Mouse (Mus musculus): ENCODE data around the gene Msrb3. TPM values are rescaled to one million over a fixed set of nuclear protein-coding genes. Genes with fewer than 3 reads are reported as not detected.

Gene Msrb3
- polyA plus RNA-seq, 1 experiment from 2014 or later: 2.0 TPM

Other genes with a start within 250 kb of the Msrb3 start
- gene Lemd3, start 80.2 kb upstream of the Msrb3 start, polyA plus RNA-seq (2015; fragmentation: Nextera tagmentation; extraction: Ambion mirVana): 3.4 and 3.6 TPM in 2 replicates
- gene Wif1, start 134.9 kb upstream of the Msrb3 start, polyA plus RNA-seq (2015; fragmentation: Nextera tagmentation; extraction: Ambion mirVana): 9.2 and 11.4 TPM in 2 replicates

All from midbrain, embryonic 13.5 days (tissue).